Mouse (Mus musculus) lung, embryonic 15.5 days (tissue): Measurements from ENCODE around the gene Megf6. TPM values are rescaled to one million over a fixed set of nuclear protein-coding genes. Genes with fewer than 3 reads are reported as not detected.

Experiments
- ATAC-seq: fragments of 200-750 bp; cut with Nextera tagmentation; 2 replicates; pipeline ENCODE4 v1.8.0; 2017; ENCODE audit warnings: moderate number of reproducible peaks, borderline replicate concordance; ENCODE audit not compliant: low FRiP score, low TSS enrichment; ENCODE audit errors: extremely low read depth
- H3K27ac ChIP-seq: fragments of 300-500 bp; sonication (generic); 2 replicates; pipeline ENCODE4 v1.5.1; 2015; ENCODE audit warnings: moderate library complexity, mild to moderate bottlenecking, inconsistent platforms
- H3K27me3 ChIP-seq: fragments of 300-500 bp; sonication (generic); 2 replicates; pipeline ENCODE4 v1.6.1; 2015; ENCODE audit warnings: inconsistent platforms
- H3K36me3 ChIP-seq: fragments of 300-500 bp; sonication (generic); 2 replicates; pipeline ENCODE4 v1.6.1; 2015; ENCODE audit warnings: inconsistent platforms
- H3K4me1 ChIP-seq: fragments of 300-500 bp; sonication (generic); 2 replicates; pipeline ENCODE4 v1.6.1; 2015; ENCODE audit warnings: inconsistent platforms
- H3K4me2 ChIP-seq: fragments of 300-500 bp; sonication (generic); 2 replicates; pipeline ENCODE4 v1.6.1; 2015; ENCODE audit warnings: inconsistent platforms, mild to moderate bottlenecking, moderate library complexity
- H3K4me3 ChIP-seq: fragments of 300-500 bp; sonication (generic); 2 replicates; pipeline ENCODE4 v1.5.1; 2015; ENCODE audit warnings: mild to moderate bottlenecking, inconsistent platforms
- H3K9ac ChIP-seq: fragments of 300-500 bp; sonication (generic); 2 replicates; pipeline ENCODE4 v1.6.1; 2015; ENCODE audit warnings: inconsistent platforms
- H3K9me3 ChIP-seq: fragments of 300-500 bp; sonication (generic); 2 replicates; pipeline ENCODE4 v1.6.1; 2016; ENCODE audit warnings: inconsistent platforms
- WGBS: fragments of 180-500 bp; shearing (Covaris S2); methylation state at CpG from one replicate; pipeline ENCODE4 v1.1.7; 2015; 5-methylcytosine and 5-hydroxymethylcytosine counted together
- polyA plus RNA-seq: library from polyadenylated mRNA; unstranded; fragments of >200 nt; fragmentation: Nextera tagmentation; extraction: Ambion mirVana; gene quantifications from 2 replicates; pipeline ENCODE4 v1.2.1, GENCODE M21; 2015

Gene Megf6
- polyA plus RNA-seq, 1 experiment from 2014 or later: 23.3 TPM

- ATAC-seq: peak; percentile 72
- H3K27ac ChIP-seq: peak overlapping the region; percentile 67
- 26% methylated on average over 10 of the region's 10 CpGs for WGBS
These were observed 99.0 kb downstream of the Megf6 start for GRCm38 (mm10) chr4:154269520-154269919.

GRCm38 (mm10) chr4:154273000-154273399 lies 102.5 kb downstream of the Megf6 start:
- Histone ChIP-seq H3K4me2 (no peak overlapping the region), H3K4me3 (no peak overlapping the region), H3K4me1 (peaks cover 10% of the 10 kb centered on the region; the same call in 1 of the 2 replicates), H3K27me3 (no peaks in the 10 kb centered on the region), H3K36me3 (no peaks in the 10 kb centered on the region), H3K9ac (no peak overlapping the region), H3K27ac (no peak overlapping the region), H3K9me3 (no peaks in the 10 kb centered on the region)
- WGBS: 41% methylated on average over 3 of the region's 3 CpGs
- no peak for ATAC-seq

More at GRCm38 (mm10) chr4:154269520-154269919, 99.0 kb downstream of the Megf6 start:
- Histone ChIP-seq H3K4me1 (peaks cover 10% of the 10 kb centered on the region; the same call in 1 of the 2 replicates), H3K9me3 (no peaks in the 10 kb centered on the region), H3K27me3 (no peaks in the 10 kb centered on the region), H3K4me3 (no peak overlapping the region), H3K4me2 (peak overlapping the region; percentile 41), H3K36me3 (no peaks in the 10 kb centered on the region), H3K9ac (no peak overlapping the region)

GRCm38 (mm10) chr4:154279481-154279880 lies 109.0 kb downstream of the Megf6 start:
- no peak overlapping the region for H3K27ac ChIP-seq
- no peaks in the 10 kb centered on the region for H3K4me1 ChIP-seq
- no peaks in the 10 kb centered on the region for H3K27me3 ChIP-seq
- WGBS: 62% methylated on average over 9 of the region's 9 CpGs
- no peak overlapping the region for H3K4me2 ChIP-seq
- no peaks in the 10 kb centered on the region for H3K9me3 ChIP-seq
- no peak for ATAC-seq
- no peak overlapping the region for H3K9ac ChIP-seq
- no peak overlapping the region for H3K4me3 ChIP-seq
- H3K36me3 ChIP-seq: no peaks in the 10 kb centered on the region

DNA sequence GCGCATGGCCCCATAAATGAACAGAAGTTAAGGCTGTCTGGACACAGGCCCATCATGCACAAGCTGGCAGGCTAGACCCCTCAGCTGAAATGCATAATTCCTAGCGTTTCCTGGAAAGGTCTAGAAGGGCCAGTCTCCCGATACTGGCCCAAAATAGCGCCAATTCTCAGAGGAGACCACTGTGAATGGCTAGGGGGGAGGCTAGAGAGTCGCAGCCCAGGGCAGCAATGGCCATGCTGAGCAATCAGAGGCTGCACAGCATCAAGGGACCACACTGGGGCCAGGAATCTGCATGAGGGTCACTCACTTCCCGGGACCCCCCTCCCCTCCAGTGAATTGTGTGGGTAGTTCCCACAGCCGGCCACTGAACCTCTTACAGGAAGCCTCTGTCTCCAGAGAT lies 113.1 kb downstream of the Megf6 start:
- no peaks in the 10 kb centered on the region for H3K9me3 ChIP-seq
- H3K4me3 ChIP-seq: no peak overlapping the region
- H3K4me1 ChIP-seq: no peaks in the 10 kb centered on the region
- no peak overlapping the region for H3K9ac ChIP-seq
- H3K27me3 ChIP-seq: no peaks in the 10 kb centered on the region
- no peak overlapping the region for H3K4me2 ChIP-seq
- no peak for ATAC-seq
- no peaks in the 10 kb centered on the region for H3K36me3 ChIP-seq
- no peak overlapping the region for H3K27ac ChIP-seq
- WGBS: 67% methylated on average over 7 of the region's 7 CpGs

GRCm38 (mm10) chr4:154293735-154294201 lies 123.2 kb downstream of the Megf6 start:
- Histone ChIP-seq H3K4me3 (no peak overlapping the region), H3K9me3 (no peaks in the 10 kb centered on the region), H3K27me3 (peaks cover 5% of the 10 kb centered on the region; the same call in 1 of the 2 replicates), H3K4me2 (no peak overlapping the region), H3K27ac (peak overlapping the region; percentile 70), H3K4me1 (peaks cover 19% of the 10 kb centered on the region), H3K9ac (no peak overlapping the region), H3K36me3 (no peaks in the 10 kb centered on the region)
- WGBS: 36% methylated on average over 4 of the region's 4 CpGs
- peak; percentile 15; the same call in 1 of the 2 replicates for ATAC-seq

DNA sequence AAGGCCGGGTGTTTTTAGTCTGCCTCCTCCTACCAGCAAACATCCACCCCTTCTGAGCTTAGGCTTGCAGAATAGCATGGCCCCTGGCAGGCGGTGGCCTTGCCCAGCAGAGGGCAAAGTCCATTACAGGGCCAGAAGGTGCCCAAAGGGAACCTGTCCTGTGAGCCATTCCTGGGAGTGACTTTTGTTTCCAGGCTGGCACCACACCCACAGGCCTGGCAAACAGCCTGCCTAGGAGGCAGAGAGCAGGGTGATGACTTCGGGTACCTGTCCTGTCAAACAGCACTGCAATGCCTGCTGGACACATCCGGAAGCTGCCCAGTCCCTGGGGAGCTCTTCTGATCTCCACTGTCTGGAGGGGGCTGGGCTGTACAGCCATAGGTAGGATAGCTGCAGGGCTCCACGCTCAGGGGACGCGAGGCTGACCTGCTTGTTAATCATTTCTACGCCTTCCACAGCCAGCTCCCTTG lies 123.8 kb downstream of the Megf6 start:
- no peaks in the 10 kb centered on the region for H3K36me3 ChIP-seq
- no peaks in the 10 kb centered on the region for H3K9me3 ChIP-seq
- H3K4me1 ChIP-seq: peaks cover 19% of the 10 kb centered on the region
- H3K4me2 ChIP-seq: no peak overlapping the region
- ATAC-seq: no peak
- no peak overlapping the region for H3K4me3 ChIP-seq
- H3K27ac ChIP-seq: peak overlapping the region; percentile 70
- WGBS: 19% methylated on average over 8 of the region's 8 CpGs
- peaks cover 10% of the 10 kb centered on the region for H3K27me3 ChIP-seq
- H3K9ac ChIP-seq: no peak overlapping the region

- H3K4me3 ChIP-seq: no peak overlapping the region
- WGBS: 25% methylated on average over 9 of the region's 9 CpGs
- peaks cover 32% of the 10 kb centered on the region for H3K4me1 ChIP-seq
- H3K27me3 ChIP-seq: peaks cover 32% of the 10 kb centered on the region
- peak overlapping the region; percentile 21; the same call in 1 of the 2 replicates for H3K4me2 ChIP-seq
- ATAC-seq: no peak
- H3K9me3 ChIP-seq: no peaks in the 10 kb centered on the region
- no peak overlapping the region for H3K27ac ChIP-seq
- H3K36me3 ChIP-seq: no peaks in the 10 kb centered on the region
- H3K9ac ChIP-seq: no peak overlapping the region
These were observed 127.2 kb downstream of the Megf6 start for GRCm38 (mm10) chr4:154297761-154298160.

DNA sequence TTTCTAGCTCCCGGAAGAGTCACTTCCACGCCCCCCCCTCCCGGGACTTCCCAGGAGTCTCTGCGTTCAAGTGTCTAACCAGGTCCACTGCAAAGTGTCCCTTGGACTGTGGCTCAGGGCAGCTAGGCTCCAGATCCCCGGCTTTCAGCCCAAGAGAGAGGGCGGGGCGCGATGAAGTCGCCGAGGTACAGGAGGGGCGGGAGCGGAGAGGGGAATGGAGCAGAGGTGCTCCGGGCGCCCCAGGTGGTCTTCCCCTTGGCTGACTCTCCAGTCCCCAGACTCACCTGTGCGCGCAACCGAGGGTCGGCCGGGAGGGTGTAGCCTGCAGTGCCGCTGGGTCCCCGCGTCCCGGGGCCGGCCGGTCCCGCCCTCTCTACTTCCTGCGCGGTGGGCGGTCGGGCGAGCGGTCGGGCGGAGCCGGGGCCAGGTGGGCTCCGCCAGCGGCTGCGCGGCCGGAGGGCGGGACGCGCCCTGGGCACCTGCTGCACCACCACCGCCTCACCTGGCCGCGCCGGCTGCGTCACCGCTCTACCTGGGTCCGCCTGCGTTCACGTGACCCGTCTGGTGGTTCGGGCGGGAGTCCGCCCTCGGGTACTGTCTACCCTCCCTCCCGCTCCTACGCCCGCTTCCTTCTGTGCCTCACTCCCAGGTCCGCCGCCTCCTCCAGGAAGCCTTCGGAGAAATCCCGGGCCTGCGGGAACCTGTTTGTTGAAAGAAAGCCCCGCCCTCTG lies 129.2 kb downstream of the Megf6 start:
- Histone ChIP-seq H3K9ac (peak overlapping the region; percentile 46), H3K27ac (peak overlapping the region; percentile 84), H3K4me2 (peak overlapping the region; percentile 82), H3K27me3 (peaks cover 32% of the 10 kb centered on the region), H3K9me3 (no peaks in the 10 kb centered on the region), H3K36me3 (no peaks in the 10 kb centered on the region), H3K4me1 (peaks cover 16% of the 10 kb centered on the region), H3K4me3 (peak overlapping the region; percentile 54)
- peak; percentile 78 for ATAC-seq
- under 1% methylated on average over 65 of the region's 66 CpGs for whole genome bisulfite sequencing

DNA sequence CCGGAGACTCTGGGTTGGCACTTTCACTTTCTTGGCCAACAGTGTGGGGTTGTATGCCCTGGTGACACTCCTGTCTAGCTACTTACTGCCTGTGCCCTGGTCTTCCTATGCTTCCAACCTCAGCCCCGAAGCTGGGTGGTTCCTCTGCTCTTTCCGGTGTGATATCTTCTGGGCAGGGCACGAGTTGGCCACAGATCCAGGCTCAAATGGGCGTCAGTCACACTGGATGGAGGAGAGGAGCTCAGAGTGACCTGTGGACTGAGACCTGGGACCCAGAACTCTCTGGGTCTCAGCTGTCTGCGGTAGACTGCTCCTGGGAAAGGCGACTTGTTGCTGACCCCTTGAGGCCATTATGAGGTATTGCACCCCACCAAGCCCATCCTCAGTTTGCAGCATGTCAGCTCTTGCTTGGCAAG lies 130.9 kb downstream of the Megf6 start, which contains the start of gene Arhgef16:
Arhgef16 (minus strand) TSS at position 211 of the 416 bp plus-strand sequence.
- H3K9me3 ChIP-seq: no peaks in the 10 kb centered on the region
- peak within 1 kb of the TSS; percentile 82; the same call in 1 of the 2 replicates for H3K4me2 ChIP-seq
- no peaks in the 10 kb centered on the region for H3K36me3 ChIP-seq
- WGBS: 20% methylated on average over 7 of the region's 7 CpGs
- H3K4me1 ChIP-seq: peaks cover 13% of the 10 kb centered on the region
- no peak for ATAC-seq
- peaks cover 32% of the 10 kb centered on the region for H3K27me3 ChIP-seq
- H3K4me3 ChIP-seq: 0 out of 2 replicates have a peak within 1 kb of the TSS, but pooled peaks have one; percentile 54
- no peak within 1 kb of the TSS; the same call in 1 of the 2 replicates for H3K9ac ChIP-seq
- no peak within 1 kb of the TSS for H3K27ac ChIP-seq

- Histone ChIP-seq H3K4me3 (no peak overlapping the region), H3K27me3 (no peaks in the 10 kb centered on the region), H3K4me1 (no peaks in the 10 kb centered on the region), H3K27ac (no peak overlapping the region), H3K4me2 (no peak overlapping the region), H3K9me3 (no peaks in the 10 kb centered on the region), H3K36me3 (no peaks in the 10 kb centered on the region), H3K9ac (no peak overlapping the region)
- no peak for ATAC-seq
- 74% methylated on average over 2 of the region's 2 CpGs for WGBS
These were observed 138.6 kb downstream of the Megf6 start for GRCm38 (mm10) chr4:154309131-154309530.

- 43% methylated on average over 9 of the region's 9 CpGs for WGBS
- Histone ChIP-seq H3K4me2 (no peak overlapping the region), H3K9ac (no peak overlapping the region), H3K27me3 (no peaks in the 10 kb centered on the region), H3K4me1 (no peaks in the 10 kb centered on the region), H3K36me3 (no peaks in the 10 kb centered on the region), H3K9me3 (no peaks in the 10 kb centered on the region), H3K4me3 (no peak overlapping the region), H3K27ac (peak overlapping the region; percentile 7; the same call in 1 of the 2 replicates)
- peak; percentile 67; the same call in 1 of the 2 replicates for ATAC-seq
These were observed 140.2 kb downstream of the Megf6 start for GRCm38 (mm10) chr4:154310576-154311262.
